Mouse (Mus musculus) retina, postnatal 7 days (tissue): ENCODE measurements at regions not wholly inside any gene's neighbourhood (a gene's known extent, or its start where the extent isn't known, plus 50 kb on each side); places are given as distances from the start of the nearest gene placed in this dataset.

Experiments
- DNase-seq: peaks from one replicate; pipeline ENCODE4 v3.0.0-alpha.2; 2012; ENCODE audit warnings: low read depth, low spot score

GRCm38 (mm10) chr4:35417866-35418265, 191.9 kb upstream of the C9orf72 start:
- DNase-seq, result peak; percentile 20

- DNase-seq, result no peak
These were observed 187.5 kb upstream of the C9orf72 start for GRCm38 (mm10) chr4:35413488-35413887.

- DNase-seq, result no peak
These were observed 179.5 kb upstream of the C9orf72 start for GRCm38 (mm10) chr4:35405301-35406006.

- no peak for DNase-seq
These were observed 178.1 kb upstream of the C9orf72 start for GRCm38 (mm10) chr4:35404068-35404467.

GRCm38 (mm10) chr4:35403594-35403993, 177.6 kb upstream of the C9orf72 start:
- no peak for DNase-seq

GRCm38 (mm10) chr4:35402376-35403133, 176.6 kb upstream of the C9orf72 start:
- no peak for DNase-seq

- DNase-seq, result no peak
These were observed 175.8 kb upstream of the C9orf72 start for GRCm38 (mm10) chr4:35401783-35402182.

GRCm38 (mm10) chr4:35400511-35400910, 174.5 kb upstream of the C9orf72 start:
- DNase-seq, result no peak

GRCm38 (mm10) chr4:35395583-35395877, 169.6 kb upstream of the C9orf72 start:
- no peak for DNase-seq

- no peak for DNase-seq
These were observed 169.0 kb upstream of the C9orf72 start for GRCm38 (mm10) chr4:35394821-35395582.

GRCm38 (mm10) chr4:35375791-35376190, 149.8 kb upstream of the C9orf72 start:
- no peak for DNase-seq

- no peak for DNase-seq
These were observed 147.4 kb upstream of the C9orf72 start for GRCm38 (mm10) chr4:35373213-35373860.

- peak; percentile 60 for DNase-seq
These were observed 146.7 kb upstream of the C9orf72 start for GRCm38 (mm10) chr4:35372528-35373212.

GRCm38 (mm10) chr4:35364161-35364560, 138.2 kb upstream of the C9orf72 start:
- no peak for DNase-seq

- no peak for DNase-seq
These were observed 136.2 kb upstream of the C9orf72 start for GRCm38 (mm10) chr4:35362176-35362575.

- no peak for DNase-seq
These were observed 133.4 kb upstream of the C9orf72 start for GRCm38 (mm10) chr4:35359376-35359775.

- DNase-seq, result no peak
These were observed 131.1 kb upstream of the C9orf72 start for GRCm38 (mm10) chr4:35356904-35357563.

GRCm38 (mm10) chr4:35356051-35356450, 130.1 kb upstream of the C9orf72 start:
- DNase-seq, result no peak

- no peak for DNase-seq
These were observed 128.1 kb upstream of the C9orf72 start for GRCm38 (mm10) chr4:35354046-35354445.

GRCm38 (mm10) chr4:35352606-35353005, 126.6 kb upstream of the C9orf72 start:
- DNase-seq, result no peak

GRCm38 (mm10) chr4:35350465-35350864, 124.5 kb upstream of the C9orf72 start:
- DNase-seq, result no peak
